ENCODE assay signal across 20 mouse cellular contexts in genomic region chr8:126231801-126232200, GRCm38 (mm10).
DNase-seq lines count a peak whose midpoint lies in the region; ATAC-seq lines count a peak whose summit lies in the region.
"Had no signal": no experiment of that assay in that cellular context is flagged by ENCODE, and none has a peak within 500 bp of the region (broad histone marks: within the 10 kb centered on the region; RNA-seq: fewer than 3 reads in every experiment).

No protein-coding gene starts in this region.

- no peak overlapping the region for H3K4me3 ChIP-seq in liver, embryonic 12.5 days
- H3K4me3 ChIP-seq: embryonic facial prominence, embryonic 13.5 days; forebrain, embryonic 12.5 days; heart, adult 2 months; heart, embryonic 15.5 days; hindbrain, embryonic 10.5 days; intestine, embryonic 15.5 days had no signal

- peak; percentile 67 for DNase-seq in cerebellum, adult 11-12 months
- DNase-seq in cerebellum, postnatal 10 days = no peak
- peak; percentile 59 to 72 for DNase-seq in cerebellum, adult 18-20 months
- peak; percentile 70 for DNase-seq in cerebellum, adult 9-10 months
- no peak for DNase-seq in spleen, postnatal 10 days (ENCODE audit: low spot score in 2 of 2)
- DNase-seq: adrenal gland, adult 8-10 months; adrenal gland, postnatal 36 days; gastrocnemius, postnatal 10 days; heart, adult 2 months; heart, postnatal 14 days; kidney, adult 18-20 months had no signal

- H3K27ac ChIP-seq in liver, embryonic 12.5 days = no peak overlapping the region
- H3K27ac ChIP-seq: embryonic facial prominence, embryonic 13.5 days; forebrain, embryonic 12.5 days; heart, adult 2 months; heart, embryonic 15.5 days; hindbrain, embryonic 10.5 days; hindbrain, embryonic 14.5 days; intestine, embryonic 15.5 days had no signal

- no peak for ATAC-seq in liver, embryonic 12.5 days
- ATAC-seq: forebrain, embryonic 16.5 days; intestine, embryonic 15.5 days had no signal

- H3K36me3 ChIP-seq in liver, embryonic 12.5 days = no peaks in the 10 kb centered on the region
- H3K36me3 ChIP-seq: embryonic facial prominence, embryonic 13.5 days; forebrain, embryonic 12.5 days; heart, embryonic 15.5 days; hindbrain, embryonic 10.5 days; intestine, embryonic 15.5 days had no signal

- H3K4me2 ChIP-seq in liver, embryonic 12.5 days = no peak overlapping the region
- H3K4me2 ChIP-seq: embryonic facial prominence, embryonic 13.5 days; forebrain, embryonic 12.5 days; heart, embryonic 11.5 days; heart, embryonic 15.5 days; hindbrain, embryonic 14.5 days; intestine, embryonic 15.5 days had no signal

- H3K9ac ChIP-seq in liver, embryonic 12.5 days = no peak overlapping the region
- H3K9ac ChIP-seq: embryonic facial prominence, embryonic 13.5 days; forebrain, embryonic 12.5 days; heart, embryonic 15.5 days; hindbrain, embryonic 14.5 days; intestine, embryonic 15.5 days had no signal

- H3K27me3 ChIP-seq in liver, embryonic 12.5 days (replicated peaks) = no peaks in the 10 kb centered on the region
- H3K27me3 ChIP-seq: embryonic facial prominence, embryonic 13.5 days; forebrain, embryonic 12.5 days; intestine, embryonic 15.5 days had no signal

- no peaks in the 10 kb centered on the region for H3K4me1 ChIP-seq in liver, embryonic 12.5 days
- H3K4me1 ChIP-seq: embryonic facial prominence, embryonic 13.5 days; forebrain, embryonic 12.5 days; heart, embryonic 15.5 days; intestine, embryonic 15.5 days had no signal

- 83% methylated on average over 1 of the region's 1 CpGs for whole genome bisulfite sequencing in liver, embryonic 12.5 days (ENCODE audit: insufficient replicate concordance)

- 0 out of 2 replicates have a peak, but pooled peaks cover 4% of the 10 kb centered on the region for H3K9me3 ChIP-seq in liver, embryonic 12.5 days (replicated peaks)
- H3K9me3 ChIP-seq: embryonic facial prominence, embryonic 13.5 days; forebrain, embryonic 12.5 days; heart, embryonic 15.5 days; hindbrain, embryonic 10.5 days; intestine, embryonic 15.5 days had no signal

Comparison
In these comparisons a context has a peak if more than half of its experiments do, and no peak if none do; other contexts are left out.
1. DNase-seq: peak in cerebellum, adult 11-12 months (single experiment), cerebellum, adult 18-20 months (2 of 2) and cerebellum, adult 9-10 months (single experiment); none in cerebellum, postnatal 10 days (0 of 2) and spleen, postnatal 10 days (0 of 2).